Mouse (Mus musculus) frontal cortex, postnatal 36 days (tissue): ENCODE results near the gene Mrpl51.

Experiments used
- DNase-seq, 2 experiments: peaks; one replicate each; pipeline ENCODE4 v3.0.0; 2022; ENCODE audit warnings: low spot score in 2 of 2

The Mrpl51 gene

DNA sequence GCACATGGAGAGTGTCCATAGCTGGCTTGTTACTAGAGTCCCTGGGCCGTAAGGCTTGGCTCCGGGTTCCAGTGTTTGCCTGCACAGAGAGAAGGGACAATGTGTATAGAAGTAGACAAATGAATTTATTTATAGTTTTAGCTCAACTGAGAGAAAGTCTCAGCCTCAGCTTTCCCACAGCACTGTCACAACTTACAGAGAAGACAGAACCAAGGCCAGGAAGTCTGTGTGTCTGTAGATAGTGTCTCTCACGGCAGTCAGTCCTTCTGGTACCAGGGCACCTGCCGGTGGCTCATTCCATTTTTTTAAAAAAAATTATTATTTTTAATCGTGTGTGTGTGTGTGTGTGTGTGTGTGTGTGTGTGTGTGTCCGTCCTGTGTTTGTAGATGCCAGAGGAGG, 40.9 kb downstream of the Mrpl51 start:
- DNase-seq = no peak

DNA sequence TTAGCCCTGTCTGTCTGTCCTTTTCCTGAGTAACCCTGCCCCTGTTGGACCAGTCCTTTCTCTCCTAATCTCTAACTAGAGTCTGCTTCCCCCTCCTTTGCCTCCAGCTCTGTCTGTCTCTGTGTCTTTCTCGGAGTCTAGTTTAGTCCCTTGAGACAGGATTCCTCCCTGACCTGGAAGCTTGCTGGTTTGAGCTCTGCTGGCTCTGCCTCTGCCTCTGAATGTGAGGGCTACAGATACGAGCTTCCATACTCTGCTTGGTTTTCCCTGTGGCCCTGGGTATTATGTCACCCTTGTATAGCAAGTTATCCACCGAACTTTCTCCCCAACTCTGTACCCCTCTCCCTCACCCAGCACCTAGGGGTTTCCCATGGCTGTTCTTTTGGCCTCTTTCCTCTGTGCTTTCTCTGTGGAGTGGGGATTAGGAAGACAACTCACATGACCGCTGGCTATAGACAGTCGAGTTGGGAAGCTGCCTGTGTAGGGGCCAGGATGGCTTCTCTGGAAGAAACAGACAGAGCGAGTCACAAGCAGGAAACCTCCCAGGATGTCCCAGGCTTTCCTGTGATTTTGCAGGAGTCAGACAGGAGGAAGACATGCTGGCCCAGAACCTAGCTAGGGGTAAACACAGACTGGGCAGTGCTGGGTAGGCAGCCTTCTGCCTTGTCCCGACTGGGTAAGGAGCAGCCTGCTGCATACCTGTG, 42.4 kb downstream of the Mrpl51 start:
- no peak for DNase-seq

DNA sequence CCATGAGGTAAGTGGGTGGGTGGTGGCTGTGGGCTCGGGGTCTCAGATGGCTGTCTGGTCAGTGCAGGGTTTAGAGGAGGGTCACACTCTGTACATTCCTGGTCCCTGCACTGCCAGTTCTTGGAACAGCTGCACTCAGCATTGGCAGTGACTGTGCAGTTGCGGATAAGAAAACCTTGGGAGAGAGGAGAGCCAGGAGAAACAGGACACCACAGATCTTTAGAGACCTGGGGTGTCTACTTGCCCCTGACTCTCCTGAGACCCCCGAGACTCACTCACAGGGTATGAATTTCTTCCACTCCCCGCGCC, 42.9 kb downstream of the Mrpl51 start:
- no peak for DNase-seq

DNA sequence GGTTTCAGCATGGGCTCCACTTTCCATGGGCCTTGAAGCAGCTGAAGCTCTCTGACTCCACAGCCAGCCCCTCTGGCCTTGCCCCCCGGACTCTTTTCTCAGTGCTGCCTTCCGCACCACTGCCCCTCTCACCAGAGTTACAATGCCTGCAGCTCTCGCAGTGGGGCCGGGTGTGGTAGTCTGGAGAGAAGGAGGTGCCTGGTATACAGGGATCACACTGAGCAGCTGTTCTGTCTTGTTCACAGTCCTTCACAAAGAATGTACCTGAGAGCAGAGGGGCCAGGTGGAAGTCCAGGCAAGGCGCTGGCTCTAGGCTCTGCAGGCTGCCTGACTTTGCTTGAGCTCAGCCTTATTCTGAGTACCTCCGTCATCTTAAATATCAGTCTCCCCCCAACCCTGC, 44.7 kb downstream of the Mrpl51 start:
- no peak for DNase-seq

DNA sequence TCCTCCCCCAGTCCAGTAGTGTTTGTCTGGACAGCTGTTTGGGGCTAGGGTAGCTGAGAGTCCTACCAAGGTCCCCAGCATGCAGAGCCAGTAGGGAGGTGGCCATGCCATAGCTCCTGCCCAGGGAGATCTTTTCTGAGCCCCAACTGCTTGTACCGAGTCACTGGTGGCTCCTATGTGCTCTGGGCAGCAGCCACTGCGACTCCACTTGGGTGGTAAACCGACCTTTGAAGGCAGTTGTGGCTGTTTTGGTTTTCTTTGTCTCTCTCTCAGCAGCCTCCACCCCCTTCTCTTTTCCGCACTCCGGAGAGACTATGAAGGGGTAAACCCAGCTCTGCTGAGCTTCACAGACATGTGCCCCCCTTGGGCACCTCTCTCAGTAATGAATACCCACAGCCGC, 45.2 kb downstream of the Mrpl51 start, which contains the start of gene Cd27:
Gene Cd27, minus strand, starts transcription at position 229 of the 400 bp plus-strand sequence.
- no peak for DNase-seq

DNA sequence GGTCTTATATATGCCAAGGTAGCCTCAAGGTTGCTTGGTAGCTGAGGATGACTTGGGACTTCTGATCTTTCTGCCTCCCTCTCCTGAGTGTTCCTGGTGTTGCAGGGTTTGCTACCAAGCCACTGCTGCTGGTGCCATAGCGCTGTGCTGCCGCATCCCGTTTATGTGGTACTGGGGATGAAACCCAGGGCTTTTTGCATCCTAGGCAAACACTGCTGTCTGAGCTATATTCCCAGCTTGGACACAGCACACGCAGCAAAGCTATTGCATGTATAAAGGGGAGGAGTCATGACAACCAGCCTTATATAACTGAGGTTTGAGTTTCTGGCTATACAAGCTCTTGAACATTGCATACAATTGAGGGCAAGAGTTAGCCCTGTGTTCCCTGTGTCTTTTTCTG, 45.8 kb downstream of the Mrpl51 start:
- DNase-seq = no peak

DNA sequence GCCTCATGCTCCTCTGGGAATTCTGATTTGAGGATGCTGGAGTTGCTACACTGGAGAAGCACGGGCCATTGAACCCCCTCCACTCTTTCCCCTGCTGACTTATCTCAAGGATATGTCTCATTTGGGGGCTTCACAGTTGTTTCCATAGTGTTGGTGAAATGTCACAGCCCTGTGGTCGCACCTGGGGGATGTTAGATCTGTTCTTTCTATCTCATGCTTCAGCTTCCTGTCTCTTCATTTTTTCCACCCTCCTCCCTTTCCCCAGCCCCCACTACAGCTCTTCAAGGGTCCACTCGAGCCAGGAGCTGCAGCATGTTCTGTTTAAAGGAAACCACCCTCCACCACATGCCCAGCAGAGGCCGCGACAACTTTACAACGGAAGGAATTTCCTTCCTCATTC, 46.8 kb downstream of the Mrpl51 start:
- DNase-seq = no peak

DNA sequence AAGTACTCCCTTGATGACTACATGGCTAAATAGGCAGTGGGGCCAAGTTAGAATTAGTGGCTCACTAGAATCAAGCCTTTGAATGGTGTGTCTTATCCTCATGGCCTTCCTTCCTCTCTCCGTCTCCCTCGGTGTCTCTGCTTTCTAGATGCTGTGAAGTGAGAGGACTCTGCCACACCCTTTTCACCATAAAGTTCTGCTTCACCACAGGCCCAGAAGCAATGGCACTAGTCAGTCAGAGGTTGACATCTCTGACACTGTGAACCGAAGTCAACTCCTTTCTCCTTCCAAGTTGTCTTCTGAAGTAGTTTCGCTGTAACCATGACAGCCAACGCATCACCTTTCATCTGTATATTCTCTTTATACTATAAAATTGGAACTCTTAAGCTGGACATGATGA, 47.9 kb downstream of the Mrpl51 start:
- DNase-seq = no peak

DNA sequence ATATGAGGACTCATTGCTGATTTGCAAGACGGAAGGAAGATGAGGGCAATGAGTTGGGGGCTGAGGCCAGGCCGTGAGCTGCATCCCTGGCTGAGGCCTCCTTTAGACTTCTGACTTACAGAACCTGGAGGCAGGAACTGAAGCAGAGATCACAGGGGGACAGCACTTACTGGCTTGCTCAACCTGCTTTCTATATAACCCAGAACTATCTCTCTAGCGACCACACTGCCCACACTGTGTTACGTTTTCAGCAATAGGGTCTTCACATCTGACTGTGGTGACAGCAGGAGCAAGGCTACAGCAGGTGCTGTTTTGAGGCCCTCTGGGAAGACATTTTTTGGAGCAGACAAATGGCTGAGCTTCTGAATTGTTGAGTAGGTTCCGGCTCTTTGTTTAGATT, 49.0 kb downstream of the Mrpl51 start:
- DNase-seq = no peak

DNA sequence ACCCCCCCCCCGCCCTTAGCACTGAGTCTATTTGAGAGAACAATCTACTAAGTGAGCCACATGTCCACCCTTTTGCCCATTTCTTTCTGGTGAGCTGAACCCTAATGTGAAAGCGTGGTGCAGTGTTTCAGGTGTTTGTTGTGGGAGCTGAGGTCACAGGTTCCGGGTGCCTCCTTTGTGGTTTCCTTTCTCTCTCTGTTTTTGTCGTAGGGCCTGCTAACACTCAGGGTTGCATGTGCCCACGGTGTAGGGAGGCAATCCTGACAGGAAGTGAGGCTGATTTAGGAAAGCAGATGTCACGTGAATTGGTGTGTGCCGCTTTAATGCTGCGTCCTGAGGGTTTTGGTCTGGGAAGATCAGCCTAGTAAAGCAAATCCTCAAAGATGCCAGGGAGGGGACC, 50.0 kb downstream of the Mrpl51 start:
- DNase-seq = no peak

DNA sequence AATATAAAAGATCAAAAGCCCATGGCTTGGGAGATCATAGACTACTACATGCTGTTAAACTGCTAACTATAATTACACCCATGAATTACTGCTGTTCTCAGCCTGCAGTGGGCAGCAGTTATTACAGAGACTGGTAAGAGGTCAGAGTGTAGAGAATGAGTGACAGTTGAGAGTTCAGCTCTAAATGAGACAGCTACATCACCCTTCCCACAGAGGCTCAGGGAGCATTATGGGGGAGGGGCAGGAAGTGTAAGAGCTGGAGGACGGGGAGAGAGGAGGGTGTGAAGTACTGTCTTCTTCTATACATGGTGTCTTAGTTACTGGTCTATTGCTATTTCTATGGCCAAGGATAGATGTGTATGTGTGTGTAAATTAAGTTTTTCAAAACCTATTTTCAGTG, 53.0 kb downstream of the Mrpl51 start:
- no peak for DNase-seq
